Mouse (Mus musculus) hindbrain, embryonic 13.5 days (tissue): ENCODE results near the gene Mrpl19. TPM values are rescaled to one million over a fixed set of nuclear protein-coding genes. Genes with fewer than 3 reads are reported as not detected.

Source experiments
- ATAC-seq: fragments of 200-750 bp; cut with Nextera tagmentation; 2 replicates; pipeline ENCODE4 v1.8.0; 2017; ENCODE audit warnings: moderate TSS enrichment; ENCODE audit not compliant: low FRiP score
- H3K27ac ChIP-seq: fragments of 300-500 bp; sonication (generic); 2 replicates; pipeline ENCODE4 v1.5.1; 2015; ENCODE audit warnings: inconsistent platforms, mild to moderate bottlenecking, moderate library complexity
- H3K27me3 ChIP-seq: fragments of 300-500 bp; sonication (generic); 2 replicates; pipeline ENCODE4 v1.6.1; 2015; ENCODE audit warnings: mild to moderate bottlenecking, inconsistent platforms
- H3K36me3 ChIP-seq: fragments of 300-500 bp; sonication (generic); 2 replicates; pipeline ENCODE4 v1.6.1; 2015; ENCODE audit warnings: mild to moderate bottlenecking, inconsistent platforms
- H3K4me1 ChIP-seq: fragments of 300-500 bp; sonication (generic); replicated peaks from 2 replicates; pipeline ENCODE4 v1.6.1; 2015; ENCODE audit warnings: inconsistent platforms
- H3K4me2 ChIP-seq: fragments of 300-500 bp; sonication (generic); 2 replicates; pipeline ENCODE4 v1.6.1; 2015; ENCODE audit warnings: inconsistent platforms, mild to moderate bottlenecking, moderate library complexity
- H3K4me3 ChIP-seq: fragments of 300-500 bp; sonication (generic); 2 replicates; pipeline ENCODE4 v1.5.1; 2015; ENCODE audit warnings: mild to moderate bottlenecking, inconsistent platforms
- H3K9ac ChIP-seq: fragments of 300-500 bp; sonication (generic); 2 replicates; pipeline ENCODE4 v1.6.1; 2015; ENCODE audit warnings: mild to moderate bottlenecking, inconsistent platforms
- H3K9me3 ChIP-seq: fragments of 300-500 bp; sonication (generic); 2 replicates; pipeline ENCODE4 v1.6.1; 2016; ENCODE audit warnings: inconsistent platforms
- WGBS: fragments of 180-500 bp; shearing (Covaris S2); methylation state at CpG from one replicate; pipeline ENCODE4 v1.1.7; 2015; 5-methylcytosine and 5-hydroxymethylcytosine counted together
- polyA plus RNA-seq: library from polyadenylated mRNA; unstranded; fragments of >200 nt; fragmentation: Nextera tagmentation; extraction: Ambion mirVana; gene quantifications from 2 replicates; pipeline ENCODE4 v1.2.1, GENCODE M21; 2015

Gene Mrpl19
- polyA plus RNA-seq, 1 experiment from 2014 or later: 48.5 TPM

- Histone ChIP-seq H3K4me3 (peak within 1 kb of the TSS; percentile 84), H3K27ac (peak within 1 kb of the TSS; percentile 50; the same call in 1 of the 2 replicates), H3K9ac (peak within 1 kb of the TSS; percentile 94), H3K9me3 (no peaks in the 10 kb centered on the region), H3K27me3 (no peaks in the 10 kb centered on the region), H3K4me1 (peaks cover 9% of the 10 kb centered on the region), H3K36me3 (peaks cover 25% of the 10 kb centered on the region), H3K4me2 (peak within 1 kb of the TSS; percentile 77)
- WGBS: under 1% methylated on average over 56 of the region's 56 CpGs
- peak; percentile 96 for ATAC-seq
These were observed 42.1 kb downstream of the Mrpl19 start, which contains the start of gene Gcfc2 for GRCm38 (mm10) chr6:81923523-81924142. Gene Gcfc2 (plus strand): TSS chr6:81923669.

- H3K9ac ChIP-seq: no peak overlapping the region
- WGBS: 86% methylated on average over 3 of the region's 3 CpGs
- no peak overlapping the region for H3K4me3 ChIP-seq
- H3K27me3 ChIP-seq: no peaks in the 10 kb centered on the region
- no peak overlapping the region for H3K27ac ChIP-seq
- H3K9me3 ChIP-seq: no peaks in the 10 kb centered on the region
- H3K4me2 ChIP-seq: no peak overlapping the region
- H3K36me3 ChIP-seq: no peaks in the 10 kb centered on the region
- no peaks in the 10 kb centered on the region for H3K4me1 ChIP-seq
- ATAC-seq: no peak
These were observed 53.6 kb downstream of the Mrpl19 start for GRCm38 (mm10) chr6:81912177-81912576.

- Histone ChIP-seq H3K4me3 (no peak overlapping the region), H3K4me1 (no peaks in the 10 kb centered on the region), H3K9ac (no peak overlapping the region), H3K27me3 (no peaks in the 10 kb centered on the region), H3K4me2 (no peak overlapping the region), H3K36me3 (no peaks in the 10 kb centered on the region), H3K27ac (no peak overlapping the region), H3K9me3 (no peaks in the 10 kb centered on the region)
- 86% methylated on average over 4 of the region's 4 CpGs for WGBS
- ATAC-seq: no peak
These were observed 54.0 kb downstream of the Mrpl19 start for GRCm38 (mm10) chr6:81911713-81912112.

GRCm38 (mm10) chr6:81911244-81911643 lies 54.5 kb downstream of the Mrpl19 start:
- no peak for ATAC-seq
- Histone ChIP-seq H3K9me3 (no peaks in the 10 kb centered on the region), H3K27ac (no peak overlapping the region), H3K4me2 (no peak overlapping the region), H3K36me3 (no peaks in the 10 kb centered on the region), H3K27me3 (no peaks in the 10 kb centered on the region), H3K4me3 (no peak overlapping the region), H3K4me1 (no peaks in the 10 kb centered on the region), H3K9ac (no peak overlapping the region)
- 88% methylated on average over 5 of the region's 5 CpGs for WGBS

- no peak overlapping the region for H3K9ac ChIP-seq
- H3K9me3 ChIP-seq: no peaks in the 10 kb centered on the region
- no peaks in the 10 kb centered on the region for H3K4me1 ChIP-seq
- no peak overlapping the region for H3K27ac ChIP-seq
- H3K27me3 ChIP-seq: no peaks in the 10 kb centered on the region
- H3K36me3 ChIP-seq: no peaks in the 10 kb centered on the region
- H3K4me3 ChIP-seq: no peak overlapping the region
- ATAC-seq: no peak
- WGBS: 87% methylated on average over 25 of the region's 25 CpGs
- no peak overlapping the region for H3K4me2 ChIP-seq
These were observed 55.4 kb downstream of the Mrpl19 start for GRCm38 (mm10) chr6:81910302-81910855.

Other genes starting within 250 kb of the Mrpl19 start
- gene Gcfc2, start 42.3 kb downstream of the Mrpl19 start, polyA plus RNA-seq: 6.2 and 7.7 TPM in 2 replicates
- gene Eva1a, start 75.1 kb upstream of the Mrpl19 start, polyA plus RNA-seq: 0.96 and 1.1 TPM in 2 replicates